Mouse (Mus musculus) cerebellum, adult 11 months (tissue): ENCODE measurements around the gene Lgr5.
A peak's percentile ranks its signal among the peaks of the same experiment; 100 is the strongest.

ENCODE experiments used
- DNase-seq: peaks from one replicate; pipeline ENCODE4 v3.0.0; 2022

Gene Lgr5

GRCm38 (mm10) chr10:115413496-115413895 lies 174.1 kb downstream of the Lgr5 start:
- no peak for DNase-seq

- DNase-seq = peak; percentile 21
Observed at GRCm38 (mm10) chr10:115406393-115406792, 181.2 kb downstream of the Lgr5 start.
